Mouse (Mus musculus) brain, embryonic 14.5 days (tissue): ENCODE results near the gene Srpk1.

Source experiments
- CTCF ChIP-seq: fragments of 200-500 bp; IDR thresholded peaks from 2 replicates; pipeline ENCODE4 v1.5.1; 2012; ENCODE audit warnings: inconsistent platforms, mild to moderate bottlenecking, moderate library complexity, borderline replicate concordance; ENCODE audit not compliant: insufficient read depth, insufficient read length; ENCODE audit errors: extremely low read depth
- POLR2A ChIP-seq: fragments of 200-500 bp; IDR thresholded peaks from 2 replicates; pipeline ENCODE4 v1.6.1; 2012; ENCODE audit warnings: mild to moderate bottlenecking, inconsistent platforms, borderline replicate concordance; ENCODE audit not compliant: poor library complexity, insufficient read depth, insufficient read length, severe bottlenecking; ENCODE audit errors: extremely low read depth

DNA sequence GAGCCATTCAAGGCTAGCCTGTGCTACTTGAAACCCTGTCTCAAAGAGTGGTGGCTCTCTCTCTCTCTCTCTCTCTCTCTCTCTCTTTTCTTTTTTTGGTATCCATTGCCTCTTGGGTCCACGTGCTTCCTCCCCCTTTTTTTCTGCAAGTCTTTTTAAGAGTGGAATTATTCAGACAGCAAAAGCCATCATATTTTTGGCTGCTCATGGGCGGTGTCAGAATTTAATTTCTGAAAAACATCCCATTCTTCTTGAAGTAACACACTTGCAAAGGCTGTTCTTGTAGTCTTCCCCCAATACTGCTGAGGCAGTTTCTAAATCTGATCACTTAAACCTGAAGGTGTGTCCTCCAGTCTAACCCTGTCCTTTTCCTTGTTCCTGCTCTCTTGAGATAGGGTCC lies 4.4 kb upstream of the Srpk1 start:
- TF ChIP-seq CTCF = no peak
- TF ChIP-seq POLR2A = no peak
